Mouse (Mus musculus) induced T-regulatory cell, adult 2 months (primary cell): Measurements from ENCODE around the gene Rhbdl2.

Source experiments
- DNase-seq: peaks from one replicate; pipeline ENCODE4 v3.0.0-alpha.2; 2012; ENCODE audit warnings: low read depth

The Rhbdl2 gene

DNA sequence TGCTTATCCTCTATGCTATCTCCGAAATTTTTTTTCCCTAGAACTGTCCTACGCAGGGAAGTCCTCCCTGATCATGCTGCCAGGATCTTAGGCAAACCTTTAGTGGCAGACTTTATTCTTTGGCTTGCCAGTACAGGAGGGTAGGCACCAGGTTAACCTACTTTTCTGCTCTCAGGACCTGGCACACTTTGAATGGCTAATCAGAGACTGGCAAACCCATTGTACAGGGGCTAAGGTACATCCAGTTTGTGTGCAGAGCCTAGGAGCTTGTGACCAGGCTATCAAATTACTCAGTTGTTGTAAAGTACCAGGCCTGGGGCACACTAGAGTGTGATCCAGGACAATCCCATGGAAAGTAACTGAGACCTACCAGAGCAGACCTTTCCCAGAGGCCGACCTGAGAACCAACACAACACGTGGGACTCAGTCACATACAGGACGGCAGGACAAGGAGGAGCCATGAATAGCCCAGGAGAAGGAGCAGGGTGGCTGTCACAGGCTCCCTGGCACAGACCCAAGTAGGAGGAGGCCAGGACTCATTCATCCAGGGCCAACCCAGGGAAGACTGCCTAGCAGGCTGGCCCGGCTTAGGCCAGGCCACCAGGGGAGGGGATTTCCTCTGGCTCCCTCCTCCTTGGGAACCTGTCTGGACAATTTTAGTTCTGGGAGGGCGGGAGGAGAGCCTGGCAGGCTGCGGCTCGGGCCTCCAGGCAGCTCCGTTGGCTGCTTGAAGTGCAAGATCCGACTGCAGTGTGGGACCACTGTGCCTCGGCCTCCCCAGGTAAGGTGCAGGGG is at the start of gene Rhbdl2:
TSS of gene Rhbdl2 (plus strand) at position 684 of the 795 bp plus-strand sequence.
- DNase-seq = no peak

DNA sequence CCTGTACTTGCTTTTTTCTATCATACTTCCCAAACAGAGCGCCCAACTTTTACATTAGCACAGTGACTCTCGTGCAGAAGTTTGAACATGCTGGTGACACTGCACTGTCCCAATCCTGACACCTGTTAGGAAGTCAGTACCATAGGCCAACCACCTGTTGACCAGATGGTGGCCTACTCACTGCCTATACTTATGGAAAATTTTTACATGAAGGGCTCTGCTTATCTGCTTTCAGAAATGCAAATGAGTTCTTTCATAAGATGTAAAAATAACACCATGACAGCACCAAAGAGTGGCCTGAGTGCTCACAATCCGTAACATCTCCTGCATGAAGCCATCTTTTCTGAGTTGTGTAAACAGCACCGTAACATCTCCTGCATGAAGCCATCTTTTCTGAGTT is 49.0 kb upstream of the Rhbdl2 start:
- DNase-seq = no peak

DNA sequence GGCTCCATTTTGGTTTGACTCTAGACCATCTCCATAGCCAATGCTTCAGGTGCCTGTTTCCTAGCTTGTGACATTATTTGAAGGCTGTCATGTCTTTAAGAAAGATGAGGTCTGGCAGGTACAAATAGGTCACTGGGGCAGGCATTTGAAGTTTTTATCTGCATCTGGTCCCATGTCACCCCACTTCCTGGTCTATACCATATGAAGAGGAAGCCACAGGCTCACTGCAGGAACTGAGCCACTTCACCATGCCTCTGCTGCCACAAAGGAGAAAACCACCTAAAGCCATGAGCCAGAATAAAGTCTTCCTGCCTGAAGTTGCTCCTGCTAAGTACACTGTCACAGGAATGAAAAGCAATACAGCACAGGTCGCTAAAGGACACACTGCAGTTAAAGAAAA is 44.8 kb upstream of the Rhbdl2 start:
- DNase-seq = no peak

DNA sequence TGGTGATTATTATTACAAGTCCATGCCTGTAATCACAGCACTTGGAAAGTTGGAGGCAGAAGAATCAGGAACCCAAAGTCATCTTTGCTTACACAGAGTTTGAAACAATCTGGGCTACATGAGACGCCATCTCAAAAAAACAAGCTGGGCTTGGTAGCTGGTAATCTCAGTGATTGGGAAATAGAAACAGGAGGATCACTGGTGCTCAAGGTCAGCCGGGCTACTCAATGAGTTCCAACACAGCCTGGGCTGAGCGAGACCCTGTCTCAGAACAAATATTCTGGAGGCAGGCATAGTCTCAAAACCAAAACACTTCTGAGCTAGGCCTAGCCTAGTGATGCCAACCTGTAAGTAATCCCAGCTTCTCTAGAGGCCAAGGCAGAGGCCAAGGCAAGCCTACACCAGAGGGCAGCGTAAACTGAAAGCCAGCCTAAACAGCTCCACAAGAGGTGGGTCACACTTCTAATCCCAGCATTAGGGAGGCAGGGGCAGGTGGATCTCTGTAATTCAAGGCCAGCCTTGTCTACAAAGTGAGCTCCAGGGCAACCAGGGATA is 42.4 kb upstream of the Rhbdl2 start:
- no peak for DNase-seq

DNA sequence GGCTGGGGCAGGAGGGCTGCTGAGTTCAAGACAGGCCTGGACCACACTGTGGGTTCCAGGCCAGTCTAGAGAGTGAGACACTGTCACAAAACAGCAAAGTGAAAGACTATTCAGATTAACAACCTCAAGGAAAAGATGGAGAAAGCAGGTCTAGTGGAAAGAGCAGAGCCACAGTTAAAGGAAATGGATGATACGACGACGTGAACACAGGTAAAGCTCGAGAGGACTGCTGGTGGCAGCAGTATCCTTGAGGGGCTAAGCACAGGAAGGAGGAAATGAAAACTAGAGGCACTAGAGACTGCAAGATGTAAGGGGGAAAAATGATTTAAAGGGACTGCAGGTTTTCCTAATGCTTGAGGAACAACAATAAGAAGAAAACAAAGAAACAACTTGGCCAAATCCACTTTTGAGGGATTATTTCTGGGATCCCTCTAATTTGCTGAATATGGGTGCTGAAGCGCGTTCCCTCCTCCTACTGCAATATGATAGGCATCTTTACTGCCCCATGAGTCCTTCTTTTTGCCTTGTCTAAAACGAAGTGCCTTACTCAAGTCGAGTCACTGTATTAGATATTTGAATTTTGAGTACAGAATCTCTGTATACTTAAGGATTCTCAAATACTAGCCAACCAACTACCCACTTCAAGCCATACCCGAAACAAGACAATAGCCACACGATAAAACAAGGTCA is 38.8 kb upstream of the Rhbdl2 start:
- DNase-seq = peak; percentile 51

DNA sequence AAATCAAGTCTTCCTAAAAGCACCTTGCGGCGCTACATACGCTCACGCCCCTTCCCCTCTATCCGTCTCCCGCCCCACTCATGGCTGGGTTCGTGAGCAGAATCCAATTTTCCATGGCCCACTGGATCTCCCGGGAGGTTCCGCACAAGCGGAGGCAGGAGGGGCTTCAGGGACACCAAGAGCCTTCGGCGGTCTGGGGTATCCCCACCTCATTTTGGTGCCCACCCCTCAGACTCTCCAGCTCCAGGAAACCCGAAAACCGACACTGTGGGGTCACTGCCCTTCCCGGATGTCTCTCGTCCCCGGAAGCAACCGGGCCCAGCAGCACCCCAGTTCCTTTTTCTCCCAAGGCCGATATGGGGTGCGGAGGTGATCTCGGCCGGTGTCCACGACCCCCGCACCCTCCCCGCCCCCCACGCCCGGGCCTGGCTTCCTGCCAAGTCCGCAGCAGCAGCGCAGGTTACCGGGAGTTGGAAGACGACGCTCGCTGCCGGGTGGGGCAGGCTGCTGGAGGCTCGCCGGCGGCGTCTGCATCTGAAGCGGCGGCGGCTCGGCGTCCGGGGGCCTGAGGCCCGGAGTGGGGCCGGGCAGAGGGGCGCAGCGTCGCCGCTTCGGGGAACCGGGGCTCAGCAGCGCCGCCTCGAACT is 38.1 kb upstream of the Rhbdl2 start:
- DNase-seq = peak; percentile 69

DNA sequence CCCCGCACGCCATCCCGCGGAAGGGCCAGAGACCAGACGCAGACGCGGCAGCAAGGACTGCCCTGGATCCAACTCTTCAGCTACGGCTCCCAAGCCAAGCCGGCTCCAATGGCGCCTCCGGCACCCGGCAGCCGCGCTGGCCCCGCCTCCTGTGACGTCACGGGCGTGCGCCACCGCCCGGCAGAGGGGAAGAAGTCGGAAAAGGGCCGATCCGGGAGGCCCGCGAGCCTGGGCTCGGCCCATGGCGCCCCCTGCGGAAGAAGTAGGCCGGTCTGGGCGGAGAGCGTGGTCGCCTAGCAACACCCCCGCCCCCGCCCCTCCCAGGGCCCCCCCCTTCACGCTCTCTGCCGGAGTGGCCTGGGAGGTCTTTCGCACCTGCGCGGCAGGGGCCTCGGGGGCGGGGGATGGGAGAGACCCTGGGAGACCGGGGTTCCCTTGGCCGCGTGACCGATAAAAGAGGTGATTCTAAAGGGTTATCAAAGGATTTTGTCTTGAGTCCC is 37.5 kb upstream of the Rhbdl2 start, which contains the start of gene Akirin1:
TSS of gene Akirin1 (minus strand) at position 194 of the 500 bp plus-strand sequence.
- peak; percentile 96 for DNase-seq

DNA sequence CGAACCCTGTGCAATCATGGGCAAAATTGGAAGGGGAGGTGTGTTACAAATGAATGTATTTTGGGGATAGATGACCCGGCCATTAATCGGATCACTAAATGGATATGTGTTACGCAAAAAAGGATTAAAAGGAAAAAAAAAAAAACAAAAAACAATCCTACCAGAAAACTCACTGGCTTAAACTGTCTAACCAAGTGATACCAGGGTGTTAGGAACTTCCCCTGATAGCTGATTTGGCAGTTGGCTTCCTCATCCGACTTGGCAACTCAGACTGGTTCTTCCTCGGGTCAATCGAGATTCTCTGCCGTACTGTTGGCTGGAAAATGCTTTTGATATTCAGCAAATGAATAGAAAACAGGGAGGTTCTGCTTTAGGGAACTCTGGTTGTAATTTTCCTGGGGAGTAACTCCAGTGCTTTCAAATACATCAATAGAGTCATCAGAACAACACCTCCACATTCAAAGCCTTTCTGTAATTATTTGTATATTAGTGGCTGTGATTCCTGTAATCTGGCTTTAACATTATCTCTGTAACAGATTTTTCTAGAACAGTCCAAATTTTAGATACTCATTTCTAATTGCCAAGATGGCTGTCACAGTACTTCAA is 36.9 kb upstream of the Rhbdl2 start:
- no peak for DNase-seq

DNA sequence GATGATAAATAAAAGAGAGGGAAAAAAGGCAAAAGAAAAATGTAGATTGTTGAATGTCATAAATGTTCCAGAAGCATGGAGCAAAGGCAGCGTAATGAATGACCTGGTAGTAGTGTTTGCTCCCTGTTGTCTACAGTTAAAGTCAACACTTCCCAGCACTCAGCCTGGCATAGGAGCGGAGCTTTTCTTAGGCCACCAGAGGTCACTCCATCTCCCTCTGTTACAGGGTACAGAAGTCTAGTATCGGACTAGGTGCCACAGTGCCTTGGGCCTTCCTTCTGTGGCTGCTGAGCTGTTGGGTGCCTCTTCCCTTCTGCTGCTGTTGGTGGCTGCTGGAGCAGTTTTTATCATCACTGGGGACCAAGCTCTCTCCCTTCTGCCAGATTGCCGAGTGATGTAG is 29.4 kb upstream of the Rhbdl2 start:
- no peak for DNase-seq

DNA sequence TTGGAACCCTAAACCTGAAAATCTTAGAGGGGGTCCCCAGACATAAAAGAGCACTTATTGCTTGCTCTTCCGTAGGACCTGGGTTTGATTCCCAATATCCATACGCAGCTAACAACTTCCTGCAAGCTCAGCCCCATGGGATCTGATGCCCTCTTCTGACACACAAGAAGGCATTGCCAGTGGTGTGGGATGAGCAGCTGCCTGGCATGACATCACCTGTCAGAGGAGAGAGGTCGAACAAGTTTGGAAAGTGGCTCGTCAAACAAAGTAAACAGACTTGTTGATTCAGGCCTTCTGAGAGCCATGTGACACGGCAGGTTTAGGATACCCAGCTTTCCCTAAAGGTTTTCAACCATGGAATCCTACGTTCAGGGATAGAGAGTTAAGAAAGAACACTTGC is 22.6 kb upstream of the Rhbdl2 start:
- DNase-seq = no peak

DNA sequence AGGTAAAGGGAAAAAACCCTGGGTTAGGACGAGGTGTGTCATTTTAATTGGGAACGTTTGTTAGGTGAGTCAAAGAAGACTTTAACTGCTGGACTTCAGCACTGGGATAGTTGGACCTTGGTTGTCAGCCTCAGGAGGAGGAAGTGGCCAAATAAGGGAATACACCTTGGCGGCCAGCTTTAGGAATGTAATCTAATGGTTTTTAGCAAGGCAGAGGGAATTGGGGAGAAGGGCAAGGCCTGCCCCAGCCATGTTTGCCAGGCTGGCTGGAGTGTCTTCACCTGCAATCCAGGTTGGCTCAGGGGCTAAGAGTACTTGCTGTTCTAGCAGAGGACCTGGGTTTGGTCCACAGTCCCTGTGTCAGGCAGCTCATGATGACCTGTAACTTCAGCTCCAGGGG is 19.9 kb upstream of the Rhbdl2 start:
- no peak for DNase-seq

DNA sequence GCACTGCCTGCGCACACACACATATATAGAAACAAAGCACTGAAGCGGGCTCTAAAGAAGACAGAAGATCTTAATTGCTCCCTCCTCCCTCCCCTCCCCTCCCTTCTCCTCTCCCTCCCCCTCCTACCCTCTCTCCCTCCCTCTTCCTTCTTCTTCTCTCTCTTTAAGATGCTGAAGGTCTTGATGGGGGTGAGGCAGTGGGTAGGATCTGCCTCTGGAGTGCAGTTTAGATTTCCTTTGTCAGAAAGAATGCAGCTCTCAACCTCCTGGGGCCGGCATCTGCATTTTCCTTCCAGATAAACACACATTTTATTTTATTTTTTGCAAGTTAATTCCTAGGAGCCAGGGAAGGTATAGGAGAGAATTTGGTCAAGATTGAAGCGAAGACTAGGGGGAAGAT is 19.4 kb upstream of the Rhbdl2 start:
- no peak for DNase-seq

DNA sequence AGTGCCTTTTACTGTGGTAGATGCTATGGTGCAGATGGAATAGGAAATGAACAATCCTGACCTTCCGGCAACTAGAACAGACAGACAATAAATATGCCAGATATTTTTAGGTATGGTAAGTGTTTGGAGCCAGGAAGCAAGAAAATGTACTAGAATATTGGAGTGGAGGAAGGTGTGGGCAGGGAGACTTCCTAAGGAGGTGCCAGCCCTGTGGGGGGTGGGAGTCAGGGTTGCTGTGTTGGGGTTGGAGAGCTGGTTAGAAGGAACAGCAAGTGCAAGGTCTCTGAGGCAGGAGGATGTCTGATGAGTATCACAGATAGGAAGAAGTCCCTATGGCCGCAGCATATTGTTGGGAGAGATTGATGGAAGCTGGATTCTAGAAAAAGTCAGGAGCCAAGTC is 5.0 kb downstream of the Rhbdl2 start:
- DNase-seq = no peak

DNA sequence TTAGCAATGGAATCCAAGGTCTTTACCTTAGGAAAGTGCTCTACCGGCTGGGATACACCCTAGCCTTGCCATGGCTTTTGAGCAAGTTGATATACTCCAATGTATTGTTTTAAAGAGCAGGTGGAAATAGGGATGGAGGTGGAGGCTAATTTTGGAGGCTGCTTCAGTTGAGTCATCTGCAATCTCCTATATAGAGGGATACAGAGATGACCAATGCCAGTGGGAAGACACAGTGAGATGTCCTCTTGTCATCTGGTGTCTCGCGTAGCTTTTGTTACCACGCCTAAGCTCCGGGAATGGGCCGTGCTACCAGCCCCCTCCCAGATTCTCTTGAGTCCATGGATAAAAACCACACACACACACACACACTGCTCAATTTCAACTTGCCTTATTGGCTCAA is 5.5 kb downstream of the Rhbdl2 start:
- no peak for DNase-seq

DNA sequence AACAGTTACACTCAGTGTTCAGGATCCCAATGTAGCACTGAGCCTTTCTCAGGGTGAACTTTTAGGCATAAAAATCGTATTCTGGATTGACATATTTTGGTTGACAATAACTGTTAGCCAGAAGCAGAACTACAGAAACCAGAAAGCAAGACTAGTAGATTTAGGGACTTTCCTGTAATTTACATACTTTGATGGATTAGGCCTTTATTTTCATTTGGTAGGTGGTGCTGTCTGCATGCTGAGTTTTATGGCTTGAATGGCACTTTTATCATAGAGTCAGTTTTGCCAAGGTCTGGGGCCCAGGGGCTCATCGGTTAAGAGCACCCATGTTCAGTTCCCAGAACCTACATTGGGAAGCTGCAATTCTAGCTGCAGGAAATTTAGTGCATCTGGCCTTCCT is 7.4 kb downstream of the Rhbdl2 start:
- DNase-seq = no peak

DNA sequence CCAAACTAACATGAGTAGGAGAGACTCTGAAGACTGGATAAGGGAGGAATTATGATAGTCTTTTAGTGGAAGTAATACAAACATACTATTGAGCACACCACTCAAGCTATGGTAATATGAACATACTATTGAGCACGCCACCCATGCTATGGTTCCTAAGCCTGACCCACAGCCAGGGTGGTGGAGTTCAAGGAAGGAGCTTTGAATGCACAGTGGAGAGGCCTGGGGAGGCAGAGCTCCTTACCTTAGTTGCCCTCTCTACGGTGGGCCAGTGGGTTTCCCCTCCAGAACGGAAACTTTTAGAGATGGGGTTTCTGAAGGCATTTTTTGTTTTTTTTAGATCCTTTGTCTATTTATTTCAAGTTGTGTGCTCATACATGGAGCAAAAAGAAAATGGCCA is 9.7 kb downstream of the Rhbdl2 start:
- DNase-seq = no peak

DNA sequence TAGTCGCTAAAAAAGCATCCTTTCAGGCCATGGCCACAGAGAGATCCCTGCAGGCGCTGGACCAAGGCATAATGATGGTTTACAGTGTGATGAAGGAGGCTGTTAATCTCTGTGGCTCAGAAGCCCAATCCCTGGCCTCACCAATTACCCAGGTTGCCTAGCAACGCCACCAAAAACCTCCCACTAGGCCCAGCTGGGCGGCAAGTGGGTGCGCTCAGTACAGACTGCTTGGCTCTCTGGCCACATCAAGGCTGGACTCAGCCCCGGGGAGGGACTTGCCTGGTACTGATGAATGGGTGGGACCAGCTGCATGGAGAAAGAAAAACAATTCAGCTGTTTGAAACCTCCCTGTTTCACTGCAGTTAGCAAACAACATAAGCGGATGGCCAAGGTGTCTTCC is 10.2 kb downstream of the Rhbdl2 start:
- no peak for DNase-seq

DNA sequence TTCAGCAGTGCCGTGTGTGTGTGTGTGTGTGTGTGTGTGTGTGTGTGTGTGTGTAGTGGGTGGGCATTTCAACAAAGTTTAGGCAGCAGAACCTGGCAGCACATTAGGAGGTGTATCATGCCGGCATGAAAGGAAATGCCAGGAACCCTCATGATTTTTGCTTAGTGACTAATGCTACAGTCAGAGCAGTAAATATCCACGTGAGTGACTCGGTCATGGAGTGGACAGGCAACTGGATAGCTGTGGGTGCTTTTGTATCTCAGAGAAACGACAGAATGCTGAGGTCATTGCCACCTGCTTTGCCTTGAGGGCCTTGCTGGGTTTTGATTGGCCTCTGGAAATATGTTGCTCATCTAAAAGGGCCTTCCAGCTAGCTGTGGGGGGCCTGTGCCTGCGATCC is 16.0 kb downstream of the Rhbdl2 start:
- no peak for DNase-seq

DNA sequence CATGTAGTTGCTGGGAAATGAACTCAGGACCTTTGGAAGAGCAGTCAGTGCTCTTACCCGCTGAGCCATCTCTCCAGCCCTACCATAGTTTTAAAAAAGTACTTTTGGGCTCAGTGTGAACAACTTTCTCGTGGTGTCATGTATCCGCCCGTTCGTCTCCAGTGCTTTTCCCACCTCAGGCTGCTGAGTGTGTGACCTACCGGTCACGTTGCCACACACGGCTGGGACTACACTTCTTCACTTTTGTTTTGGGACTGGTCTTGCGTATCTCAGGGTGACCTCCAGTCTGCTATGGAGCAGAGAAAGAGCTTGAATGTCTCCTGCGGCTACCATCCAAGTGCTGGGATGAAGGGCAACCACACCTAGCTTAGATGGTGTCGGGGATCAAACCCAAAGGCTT is 20.6 kb downstream of the Rhbdl2 start:
- no peak for DNase-seq

DNA sequence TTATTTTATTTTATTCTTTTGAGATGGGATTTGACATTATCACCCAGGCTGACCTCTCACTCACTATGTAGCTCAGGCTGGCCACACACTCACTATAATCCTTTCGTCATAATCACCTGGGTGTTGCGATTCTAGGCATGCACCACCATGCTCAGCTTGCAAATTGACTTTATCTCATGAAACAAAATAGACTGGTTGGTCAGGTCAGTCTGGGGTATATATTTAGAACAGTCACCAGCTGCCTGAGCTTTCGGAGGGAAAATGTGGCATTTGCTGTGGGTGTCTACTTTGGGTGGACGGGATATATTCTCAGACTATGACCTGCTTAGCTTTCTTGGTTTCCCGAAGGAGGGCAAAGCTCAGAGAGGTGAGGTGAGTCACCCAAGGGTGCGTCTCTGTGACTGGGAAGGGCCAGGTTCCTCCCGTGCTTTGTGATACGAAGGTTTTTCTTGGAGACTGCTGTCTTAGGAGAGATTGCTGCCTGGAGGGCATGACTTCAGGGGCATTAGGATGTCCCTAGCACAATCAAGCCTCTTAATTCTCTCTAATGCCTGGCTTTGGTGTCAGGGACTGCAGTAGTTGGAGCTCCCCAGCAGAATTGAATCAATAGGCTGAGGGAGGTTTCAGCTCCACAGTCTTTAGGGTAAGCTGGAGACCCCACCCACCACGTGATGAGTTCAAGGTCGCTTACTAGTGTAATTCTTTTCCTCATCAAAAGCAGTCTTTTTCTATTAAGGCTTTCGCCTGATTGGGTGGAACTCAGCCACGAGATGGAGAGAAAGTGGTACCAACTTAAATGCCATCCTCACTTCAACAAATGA is 23.0 kb downstream of the Rhbdl2 start:
- DNase-seq = no peak

DNA sequence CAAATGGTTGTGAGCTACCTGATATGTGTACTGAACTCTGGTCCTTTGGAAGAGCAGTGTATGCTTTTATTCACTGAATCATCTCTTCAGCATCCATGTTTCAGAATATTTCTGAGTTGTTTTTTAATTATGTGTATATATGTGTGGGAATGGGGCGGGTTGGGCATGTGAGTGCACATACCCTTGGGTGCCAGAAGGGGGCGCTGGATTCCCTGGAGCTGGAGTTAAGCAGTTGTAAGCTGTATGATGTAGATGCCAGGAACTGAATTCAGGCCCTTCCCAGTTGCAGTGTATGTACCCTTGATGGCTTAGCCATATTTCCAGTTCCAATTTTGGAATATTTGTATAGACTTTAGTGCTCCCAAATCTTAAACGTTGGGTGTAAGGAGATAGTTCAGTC is 24.9 kb downstream of the Rhbdl2 start:
- no peak for DNase-seq
